Mouse (Mus musculus): ENCODE measurements around the gene Vps45.

- TF ChIP-seq CTCF (IDR thresholded peaks at IDR 0.05; ENCODE audit: low read depth): no peak
- no peak for TF ChIP-seq EP300 (IDR thresholded peaks at IDR 0.05; ENCODE audit: low read depth)
Observed at GRCm38 (mm10) chr3:96043104-96043503, 15.2 kb downstream of the Vps45 start.

All from liver, embryonic 14.5 days (tissue).